Mouse (Mus musculus) embryonic facial prominence, embryonic 14.5 days (tissue): Measurements from ENCODE around the gene Ntn3. TPM values are rescaled to one million over a fixed set of nuclear protein-coding genes. Genes with fewer than 3 reads are reported as not detected.

ENCODE experiments used
- ATAC-seq: fragments of 200-750 bp; cut with Nextera tagmentation; 2 replicates; pipeline ENCODE4 v1.8.0; 2017; ENCODE audit warnings: low read depth, moderate number of reproducible peaks, moderate TSS enrichment
- DNase-seq: peaks from one replicate; pipeline ENCODE4 v3.0.0-alpha.2; 2015; ENCODE audit warnings: low spot score
- H3K27ac ChIP-seq: fragments of 300-500 bp; sonication (generic); replicated peaks from 2 replicates; pipeline ENCODE4 v1.5.1; 2014; ENCODE audit warnings: low read depth, mild to moderate bottlenecking, low read length, moderate library complexity
- H3K27me3 ChIP-seq: fragments of 300-500 bp; sonication (generic); replicated peaks from 2 replicates; pipeline ENCODE4 v1.6.1; 2014; ENCODE audit warnings: low read length; ENCODE audit not compliant: control insufficient read depth, insufficient read depth
- H3K36me3 ChIP-seq: fragments of 300-500 bp; sonication (generic); 2 replicates; pipeline ENCODE4 v1.6.1; 2014; ENCODE audit warnings: low read length, mixed read lengths; ENCODE audit not compliant: control insufficient read depth, insufficient read depth
- H3K4me1 ChIP-seq: fragments of 300-500 bp; sonication (generic); 2 replicates; pipeline ENCODE4 v1.6.1; 2014; ENCODE audit warnings: antibody characterized with exemption, low read length; ENCODE audit not compliant: control insufficient read depth, insufficient read depth
- H3K4me2 ChIP-seq: fragments of 300-500 bp; sonication (generic); 2 replicates; pipeline ENCODE4 v1.6.1; 2014; ENCODE audit warnings: low read depth, mild to moderate bottlenecking, low read length, moderate library complexity, mixed read lengths
- H3K4me3 ChIP-seq: fragments of 300-500 bp; sonication (generic); 2 replicates; pipeline ENCODE4 v1.5.1; 2014; ENCODE audit warnings: low read depth, mild to moderate bottlenecking, low read length
- H3K9ac ChIP-seq: fragments of 300-500 bp; sonication (generic); 2 replicates; pipeline ENCODE4 v1.6.1; 2014; ENCODE audit warnings: low read depth, mild to moderate bottlenecking, low read length, moderate library complexity, mixed read lengths
- H3K9me3 ChIP-seq: fragments of 300-500 bp; sonication (generic); 2 replicates; pipeline ENCODE4 v1.6.1; 2016; ENCODE audit warnings: low read length; ENCODE audit not compliant: control insufficient read depth
- WGBS: fragments of 180-500 bp; shearing (Covaris S2); extraction: QIAGEN DNeasy Blood & Tissue Kit; methylation state at CpG from one replicate; pipeline ENCODE4 v1.1.7; 2014; 5-methylcytosine and 5-hydroxymethylcytosine counted together
- polyA plus RNA-seq: library from polyadenylated mRNA; unstranded; fragments of >200 nt; fragmentation: Nextera tagmentation; extraction: Ambion mirVana; gene quantifications from 2 replicates; pipeline ENCODE4 v1.2.1, GENCODE M21; 2014

The Ntn3 gene
- polyA plus RNA-seq: 9.6 and 10.7 TPM in 2 replicates

DNA sequence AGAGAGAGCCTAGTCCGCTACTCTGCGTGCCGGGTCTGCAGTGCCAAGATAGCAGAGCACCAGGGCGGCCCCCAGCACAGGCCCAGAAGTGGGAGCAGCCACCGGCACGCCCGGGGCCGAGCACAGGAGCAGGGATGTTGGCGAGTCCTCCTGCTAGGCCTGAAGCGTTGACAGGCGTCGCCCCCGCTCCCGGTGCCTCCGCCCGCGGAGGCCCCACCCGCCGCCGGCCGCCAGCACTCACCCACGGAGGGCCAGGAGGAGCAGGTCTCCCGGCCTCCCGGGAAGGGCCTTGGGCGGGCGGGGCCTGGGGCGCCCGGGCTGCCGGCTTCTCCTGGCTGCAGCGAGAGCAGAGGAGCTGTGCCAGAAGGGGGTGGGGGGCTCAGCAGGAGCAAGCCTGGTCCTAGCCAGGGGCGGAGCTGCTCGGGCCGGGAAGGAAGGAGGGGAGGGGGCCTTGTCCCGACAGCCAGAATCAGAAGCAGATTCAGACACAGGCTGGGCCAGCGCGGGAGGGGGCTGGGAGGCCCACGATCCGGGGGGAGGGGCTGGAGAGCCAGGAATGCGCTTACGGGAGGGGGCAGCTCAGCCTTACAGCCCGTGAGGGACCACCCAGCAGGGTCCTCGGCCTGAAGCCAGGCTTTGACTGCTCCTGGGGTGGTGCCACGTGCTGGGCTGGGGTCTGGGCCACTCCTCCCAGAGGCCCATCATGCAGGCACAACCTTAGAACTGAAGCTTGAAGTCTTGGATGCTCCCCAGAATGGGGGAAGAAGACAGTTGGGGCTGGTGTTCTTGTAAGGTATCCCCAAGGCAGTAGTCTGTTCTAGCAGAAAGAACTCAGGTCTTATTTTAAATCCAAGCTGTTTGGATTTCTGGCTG is at the start of gene Ntn3:
Gene Ntn3, minus strand, starts transcription at position 489 of the 873 bp plus-strand sequence.
- no peaks in the 10 kb centered on the region for H3K36me3 ChIP-seq
- peak within 1 kb of the TSS; percentile 75 for H3K4me3 ChIP-seq
- DNase-seq (peak; percentile 96), ATAC-seq (peak; percentile 73)
- H3K4me2 ChIP-seq: peak within 1 kb of the TSS; percentile 92
- H3K27ac ChIP-seq: peak within 1 kb of the TSS; percentile 93
- H3K9ac ChIP-seq: peak within 1 kb of the TSS; percentile 78
- H3K4me1 ChIP-seq: peaks cover 67% of the 10 kb centered on the region
- H3K9me3 ChIP-seq: no peaks in the 10 kb centered on the region
- H3K27me3 ChIP-seq: no peaks in the 10 kb centered on the region
- WGBS: 2% methylated on average over 18 of the region's 43 CpGs

DNA sequence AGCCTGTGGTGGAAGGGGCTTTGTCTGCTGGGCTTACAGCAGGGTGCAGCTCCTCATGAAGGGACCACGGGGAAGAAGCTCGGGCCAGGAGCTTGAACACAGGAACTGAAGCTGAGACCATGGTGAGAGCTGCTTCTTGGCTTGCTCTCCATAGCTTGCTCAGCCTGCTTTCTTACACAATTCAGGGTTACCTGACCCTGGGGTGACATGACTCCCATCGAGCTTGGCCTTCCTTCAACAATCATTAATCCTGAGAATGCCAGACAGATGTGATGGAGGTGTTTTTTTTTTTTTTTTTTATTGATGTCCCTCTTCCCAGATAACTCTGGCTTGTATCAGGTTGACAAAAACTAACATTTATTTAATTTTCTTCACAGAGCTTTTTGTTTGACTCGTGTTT is 49.6 kb upstream of the Ntn3 start:
- Histone ChIP-seq H3K4me1 (no peaks in the 10 kb centered on the region), H3K36me3 (no peaks in the 10 kb centered on the region), H3K4me3 (no peak overlapping the region), H3K9ac (no peak overlapping the region), H3K4me2 (no peak overlapping the region), H3K27ac (no peak overlapping the region), H3K9me3 (no peaks in the 10 kb centered on the region), H3K27me3 (no peaks in the 10 kb centered on the region)
- DNase-seq (no peak), ATAC-seq (no peak)
- WGBS: 66% methylated on average over 4 of the region's 4 CpGs

DNA sequence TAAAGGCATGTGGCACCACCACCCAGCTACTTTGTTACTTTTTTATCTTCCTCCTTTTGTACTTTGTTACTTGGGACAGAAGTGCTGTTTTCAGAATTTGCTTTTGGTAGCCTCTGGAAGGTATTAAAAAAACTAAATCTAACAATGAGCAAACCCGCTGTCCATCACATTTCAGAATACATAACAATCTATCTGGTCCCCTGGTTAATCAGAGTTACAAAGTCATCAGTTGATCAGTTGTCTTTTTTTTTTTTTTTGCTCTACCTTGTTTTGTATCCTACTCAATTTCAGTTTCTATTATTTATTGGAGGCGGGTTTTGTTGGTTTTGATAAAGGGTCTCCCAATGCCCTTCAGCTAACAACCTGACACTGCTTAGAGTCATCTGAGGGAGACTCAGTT is 43.0 kb upstream of the Ntn3 start:
- Histone ChIP-seq H3K36me3 (peaks cover 15% of the 10 kb centered on the region), H3K27me3 (no peaks in the 10 kb centered on the region), H3K9ac (peak overlapping the region; percentile 75; the same call in 1 of the 2 replicates), H3K9me3 (no peaks in the 10 kb centered on the region), H3K4me3 (peak overlapping the region; percentile 69), H3K27ac (no peak overlapping the region), H3K4me2 (peak overlapping the region; percentile 71; the same call in 1 of the 2 replicates), H3K4me1 (peaks cover 16% of the 10 kb centered on the region)
- DNase-seq (no peak), ATAC-seq (no peak)
- WGBS: 95% methylated on average over 2 of the region's 2 CpGs

DNA sequence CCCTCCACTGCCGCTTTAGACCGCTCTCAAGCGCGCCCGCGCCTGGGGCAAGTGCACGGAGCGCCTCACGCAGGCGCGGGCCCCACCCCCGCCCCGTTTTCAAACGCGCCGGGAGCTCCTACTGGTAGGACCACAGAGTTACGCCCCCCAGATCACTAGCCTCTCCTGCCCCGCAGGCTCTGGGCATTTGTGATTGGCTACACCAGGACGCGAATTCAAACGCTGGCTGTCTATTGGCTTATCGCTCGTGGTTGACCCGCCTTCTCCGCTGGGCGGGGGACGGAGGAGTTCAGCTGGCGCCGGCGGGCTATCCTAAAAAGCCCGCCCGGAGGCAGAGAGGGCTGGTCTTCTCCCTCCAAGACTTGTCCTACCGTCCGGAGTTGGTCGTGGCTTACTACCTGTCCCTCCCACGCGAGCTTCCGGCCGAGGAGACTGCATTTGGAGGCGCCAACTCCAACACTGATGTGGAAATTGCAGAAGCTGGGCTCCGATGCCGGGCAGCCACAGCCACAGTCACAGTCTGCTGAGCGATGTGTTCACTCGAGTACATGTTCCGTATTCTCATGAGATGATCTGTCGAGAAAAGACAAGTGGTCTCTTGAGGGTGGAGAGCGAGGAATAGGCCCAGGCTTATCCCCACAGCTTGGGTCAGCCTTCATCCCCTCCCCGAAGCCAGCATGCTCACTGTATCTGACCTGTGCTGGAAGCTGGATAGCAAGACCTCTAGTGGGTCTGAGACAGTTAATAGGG is 42.2 kb upstream of the Ntn3 start, which contains the start of gene Ccnf:
Gene Ccnf, minus strand, starts transcription at position 165 of the 750 bp plus-strand sequence.
- Histone ChIP-seq H3K4me2 (peak within 1 kb of the TSS; percentile 71), H3K4me3 (peak within 1 kb of the TSS; percentile 69), H3K9ac (peak within 1 kb of the TSS; percentile 77), H3K4me1 (peaks cover 16% of the 10 kb centered on the region), H3K36me3 (peaks cover 22% of the 10 kb centered on the region), H3K9me3 (no peaks in the 10 kb centered on the region), H3K27me3 (no peaks in the 10 kb centered on the region), H3K27ac (peak within 1 kb of the TSS; percentile 71)
- WGBS: under 1% methylated on average over 27 of the region's 48 CpGs
- ATAC-seq (peak; percentile 100), DNase-seq (peak; percentile 100)

DNA sequence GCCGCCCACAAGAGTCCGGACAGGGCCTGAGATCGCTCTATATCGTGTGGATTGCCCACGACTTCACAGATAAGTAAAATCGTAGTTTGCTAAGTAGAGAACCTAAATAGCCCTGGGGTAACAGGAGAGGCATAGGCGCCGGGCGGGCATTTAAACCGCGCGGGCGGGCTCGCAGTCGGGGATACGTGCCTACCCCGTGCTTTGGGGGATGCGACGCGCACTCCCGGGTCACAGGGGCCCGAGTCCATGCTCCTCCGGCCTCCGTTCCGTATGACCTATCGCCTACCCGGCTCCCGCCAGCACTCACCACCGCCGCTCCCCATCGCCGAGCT is 41.6 kb upstream of the Ntn3 start:
- Histone ChIP-seq H3K36me3 (peaks cover 27% of the 10 kb centered on the region), H3K27ac (peak overlapping the region; percentile 68), H3K9ac (peak overlapping the region; percentile 77), H3K4me1 (peaks cover 16% of the 10 kb centered on the region), H3K4me2 (peak overlapping the region; percentile 71), H3K9me3 (no peaks in the 10 kb centered on the region), H3K4me3 (peak overlapping the region; percentile 69), H3K27me3 (no peaks in the 10 kb centered on the region)
- DNase-seq (no peak), ATAC-seq (no peak)
- 0% methylated on average over 17 of the region's 32 CpGs for WGBS

DNA sequence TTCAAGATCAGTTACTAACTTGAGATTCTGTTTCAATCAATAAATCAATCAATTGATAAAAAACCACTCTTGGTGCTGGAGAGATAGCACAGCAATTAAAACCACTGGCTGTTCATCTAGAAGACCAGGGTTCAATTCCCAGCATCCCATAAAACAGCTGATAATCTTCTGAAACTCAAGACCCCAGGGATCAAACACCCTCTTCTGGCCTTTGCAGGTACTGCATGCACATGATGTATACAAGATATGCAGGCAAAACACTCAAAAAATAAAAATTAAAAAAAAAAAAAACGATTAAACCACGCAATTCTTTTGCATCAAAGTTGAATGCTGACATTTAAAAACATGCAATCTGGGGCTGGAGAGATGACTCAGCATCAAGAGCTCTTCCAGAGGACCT is 39.3 kb upstream of the Ntn3 start:
- DNase-seq (no peak), ATAC-seq (no peak)
- Histone ChIP-seq H3K4me1 (peaks cover 16% of the 10 kb centered on the region), H3K27me3 (no peaks in the 10 kb centered on the region), H3K4me3 (no peak overlapping the region), H3K4me2 (no peak overlapping the region), H3K9ac (no peak overlapping the region), H3K27ac (no peak overlapping the region), H3K9me3 (peaks cover 5% of the 10 kb centered on the region; the same call in 1 of the 2 replicates), H3K36me3 (peaks cover 45% of the 10 kb centered on the region)
- 93% methylated on average over 2 of the region's 2 CpGs for WGBS

DNA sequence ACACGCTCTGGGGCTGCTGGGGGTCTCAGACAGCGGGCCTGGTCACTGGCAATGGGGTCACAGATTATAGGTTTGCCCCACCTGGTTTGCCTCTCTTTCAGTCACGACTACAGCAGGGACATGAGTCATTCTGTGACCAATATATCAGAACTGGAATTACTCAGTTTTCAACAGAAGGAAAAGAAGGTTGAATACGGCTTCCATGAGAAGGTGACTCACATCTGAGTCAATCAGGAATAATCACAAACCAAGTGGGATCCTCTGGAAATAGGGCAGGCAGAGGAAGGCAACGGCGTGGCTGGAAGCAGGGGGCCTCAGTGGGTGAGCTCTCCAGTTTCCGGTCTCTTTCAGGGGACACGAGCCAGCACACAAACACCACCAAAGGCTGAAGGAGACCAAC is 34.7 kb upstream of the Ntn3 start:
- no peaks in the 10 kb centered on the region for H3K4me1 ChIP-seq
- WGBS: 97% methylated on average over 8 of the region's 8 CpGs
- DNase-seq: no peak
- H3K27ac ChIP-seq: no peak overlapping the region
- H3K36me3 ChIP-seq: peaks cover 90% of the 10 kb centered on the region
- no peak overlapping the region for H3K4me3 ChIP-seq
- H3K27me3 ChIP-seq: no peaks in the 10 kb centered on the region
- H3K9me3 ChIP-seq: peaks cover 7% of the 10 kb centered on the region; the same call in 1 of the 2 replicates
- no peak overlapping the region for H3K4me2 ChIP-seq
- no peak overlapping the region for H3K9ac ChIP-seq
- ATAC-seq: no peak

DNA sequence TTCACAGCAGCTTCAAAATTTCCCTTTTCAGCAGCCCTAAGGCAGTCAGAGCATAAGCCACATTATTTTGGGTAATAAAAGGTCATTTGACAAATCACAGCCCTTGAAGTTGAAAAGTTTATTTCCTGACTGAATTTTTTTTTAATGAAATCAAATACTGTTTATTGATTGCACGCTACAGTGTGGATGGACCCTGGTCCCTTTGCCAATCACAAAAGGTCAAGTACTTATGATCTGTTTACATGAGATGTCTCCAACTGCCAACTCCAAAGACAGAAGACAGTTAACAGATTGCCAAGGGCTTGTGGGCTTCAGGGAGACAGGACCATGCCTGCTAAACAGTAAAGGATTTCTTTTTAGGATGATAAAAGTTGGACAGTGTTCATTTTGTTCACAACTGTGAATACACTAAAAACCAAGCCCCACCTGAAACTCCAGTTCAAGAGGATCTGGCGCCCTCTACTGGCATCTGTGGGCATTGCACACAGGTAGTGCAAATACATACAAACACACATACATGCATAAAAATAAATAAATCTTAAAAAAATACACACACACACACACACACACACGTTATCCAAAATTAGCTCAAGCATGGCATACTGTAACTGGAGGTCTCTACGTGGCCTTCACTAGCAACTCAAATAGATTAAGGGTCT is 34.1 kb upstream of the Ntn3 start:
- H3K4me1 ChIP-seq: no peaks in the 10 kb centered on the region
- DNase-seq (no peak), ATAC-seq (no peak)
- H3K4me2 ChIP-seq: no peak overlapping the region
- H3K27ac ChIP-seq: no peak overlapping the region
- WGBS: 86% methylated on average over 4 of the region's 4 CpGs
- H3K4me3 ChIP-seq: no peak overlapping the region
- no peak overlapping the region for H3K9ac ChIP-seq
- H3K27me3 ChIP-seq: no peaks in the 10 kb centered on the region
- H3K36me3 ChIP-seq: peaks cover 90% of the 10 kb centered on the region
- peaks cover 7% of the 10 kb centered on the region; the same call in 1 of the 2 replicates for H3K9me3 ChIP-seq
